Mouse (Mus musculus): Measurements from ENCODE around the gene Syt12. TPM values are rescaled to one million over a fixed set of nuclear protein-coding genes. Genes with fewer than 3 reads are reported as not detected.

Gene Syt12
- total and polyA plus RNA-seq, 2 experiments from 2014 or later, result 9.0 to 54.5 TPM

DNA sequence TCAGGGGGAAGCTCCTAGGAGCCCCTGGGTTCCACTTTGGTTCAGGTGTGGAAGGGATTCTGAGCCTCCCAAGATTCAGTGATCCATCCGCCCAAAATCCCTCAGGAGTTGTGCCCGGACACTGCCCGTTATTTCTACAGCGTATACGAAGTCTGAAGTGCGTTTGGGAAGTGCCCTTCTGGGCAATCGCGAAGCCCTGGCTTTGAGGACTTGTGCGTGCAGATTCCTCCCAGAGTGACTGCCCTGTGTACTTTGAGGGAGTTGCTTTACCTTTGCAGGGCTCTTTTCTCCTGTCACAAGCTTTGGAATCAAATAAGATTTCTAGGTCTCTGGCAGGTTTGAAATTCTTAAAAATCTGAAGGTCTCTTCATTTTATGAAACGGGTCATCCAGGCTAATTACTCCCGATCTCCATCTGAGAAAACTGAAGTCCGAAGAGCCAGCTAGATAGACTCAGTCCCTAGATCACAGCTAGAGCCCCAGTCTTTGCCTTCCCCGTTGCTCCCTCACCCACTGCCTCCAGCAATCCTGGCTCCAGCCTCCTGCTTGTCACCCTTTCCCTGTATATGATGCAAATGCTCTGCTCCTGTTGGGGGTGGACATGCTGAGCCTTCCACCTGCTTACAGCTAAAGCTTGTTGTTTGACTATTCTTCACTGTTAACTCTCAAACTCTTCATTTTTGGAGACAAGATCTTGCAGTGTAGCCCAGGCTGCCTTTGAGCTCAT, 34.0 kb upstream of the Syt12 start:
- Histone ChIP-seq H3K9ac (replicated peaks; ENCODE audit: low read length) (peak overlapping the region; percentile 54; the same call in 1 of the 2 replicates), H3K36me3 (ENCODE audit: insufficient read depth, low read length) (no peaks in the 10 kb centered on the region), H3K4me2 (ENCODE audit: low read depth, low read length) (peak overlapping the region; percentile 80), H3K27ac (0 out of 2 replicates have a peak overlapping the region, but pooled peaks have one; percentile 64), H3K4me3 (ENCODE audit: low read length) (peak overlapping the region; percentile 74), H3K27me3 (ENCODE audit: insufficient read depth, low read length) (no peaks in the 10 kb centered on the region), H3K9me3 (ENCODE audit: low read length) (no peaks in the 10 kb centered on the region), H3K4me1 (ENCODE audit: insufficient read depth, low read length) (peaks cover 14% of the 10 kb centered on the region; the same call in 1 of the 2 replicates)
- ATAC-seq (no peak), DNase-seq (ENCODE audit: low spot score) (no peak)
- TF ChIP-seq CTCF (IDR thresholded peaks at IDR 0.05; ENCODE audit: low read depth), result no peak
- 5% methylated on average over 13 of the region's 13 CpGs for whole genome bisulfite sequencing

GRCm38 (mm10) chr19:4509986-4510963, 33.0 kb upstream of the Syt12 start, which contains the start of gene Pcx:
TSS of gene Pcx (plus strand) at chr19:4510472.
- under 1% methylated on average over 80 of the region's 82 CpGs for WGBS
- H3K27ac ChIP-seq, result peak within 1 kb of the TSS; percentile 64; the same call in 1 of the 2 replicates

GRCm38 (mm10) chr19:4507746-4508145, 30.5 kb upstream of the Syt12 start:
- no peak overlapping the region for H3K4me3 ChIP-seq (ENCODE audit: low read length)
- no peaks in the 10 kb centered on the region for H3K9me3 ChIP-seq (ENCODE audit: low read length)
- H3K27me3 ChIP-seq (ENCODE audit: insufficient read depth, low read length), result no peaks in the 10 kb centered on the region
- no peak overlapping the region for H3K9ac ChIP-seq (replicated peaks; ENCODE audit: low read length)
- H3K27ac ChIP-seq, result no peak overlapping the region; the same call in 1 of the 2 replicates
- H3K4me1 ChIP-seq (ENCODE audit: insufficient read depth, low read length), result 0 out of 2 replicates have a peak, but pooled peaks cover 4% of the 10 kb centered on the region
- H3K4me2 ChIP-seq (ENCODE audit: low read depth, low read length), result no peak overlapping the region
- DNase-seq (ENCODE audit: low spot score), result no peak
- WGBS, result 60% methylated on average over 3 of the region's 3 CpGs
- no peak for ATAC-seq
- no peak for TF ChIP-seq CTCF (IDR thresholded peaks at IDR 0.05; ENCODE audit: low read depth)
- no peaks in the 10 kb centered on the region for H3K36me3 ChIP-seq (ENCODE audit: insufficient read depth, low read length)

More at GRCm38 (mm10) chr19:4509986-4510963, 33.0 kb upstream of the Syt12 start, which contains the start of gene Pcx:
- Histone ChIP-seq H3K9me3 (ENCODE audit: low read length) (no peaks in the 10 kb centered on the region), H3K27me3 (ENCODE audit: insufficient read depth, low read length) (no peaks in the 10 kb centered on the region), H3K4me1 (ENCODE audit: insufficient read depth, low read length) (peaks cover 7% of the 10 kb centered on the region; the same call in 1 of the 2 replicates), H3K4me3 (ENCODE audit: low read length) (peak within 1 kb of the TSS; percentile 74), H3K9ac (replicated peaks; ENCODE audit: low read length) (peak within 1 kb of the TSS; percentile 54), H3K4me2 (ENCODE audit: low read depth, low read length) (peak within 1 kb of the TSS; percentile 84), H3K36me3 (ENCODE audit: insufficient read depth, low read length) (no peaks in the 10 kb centered on the region)
- peak; percentile 13; the same call in 1 of the 2 replicates for TF ChIP-seq CTCF (IDR thresholded peaks at IDR 0.05; ENCODE audit: low read depth)
- DNase-seq (ENCODE audit: low spot score), result peak; percentile 100
- peak; percentile 100 for ATAC-seq

DNA sequence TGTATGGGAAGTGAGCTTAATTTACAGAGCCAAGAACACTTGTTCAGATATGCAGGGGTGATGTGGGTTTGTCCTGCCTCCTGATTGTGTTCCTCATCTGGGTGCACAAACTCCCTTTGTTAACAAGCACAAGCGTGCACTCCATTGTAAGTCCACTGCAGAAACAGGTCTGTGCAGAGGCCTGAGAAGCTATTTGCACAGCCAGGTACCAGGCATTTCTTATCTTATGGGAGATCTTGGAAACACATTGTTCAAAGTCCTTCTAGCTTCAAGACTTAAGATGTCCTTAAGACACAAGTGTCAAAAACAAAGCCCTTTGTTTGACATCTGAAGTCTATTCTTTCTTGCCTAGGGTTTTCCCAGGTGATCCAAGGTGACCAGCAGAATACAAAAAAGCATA, 27.6 kb upstream of the Syt12 start:
- no peak overlapping the region for H3K27ac ChIP-seq
- 100% methylated on average over 1 of the region's 1 CpGs for WGBS
- TF ChIP-seq CTCF (IDR thresholded peaks at IDR 0.05; ENCODE audit: low read depth), result no peak
- H3K36me3 ChIP-seq (ENCODE audit: insufficient read depth, low read length), result no peaks in the 10 kb centered on the region
- H3K9me3 ChIP-seq (ENCODE audit: low read length), result no peaks in the 10 kb centered on the region
- ATAC-seq (no peak), DNase-seq (ENCODE audit: low spot score) (no peak)
- no peaks in the 10 kb centered on the region for H3K27me3 ChIP-seq (ENCODE audit: insufficient read depth, low read length)
- no peaks in the 10 kb centered on the region for H3K4me1 ChIP-seq (ENCODE audit: insufficient read depth, low read length)
- no peak overlapping the region for H3K4me2 ChIP-seq (ENCODE audit: low read depth, low read length)
- H3K9ac ChIP-seq (replicated peaks; ENCODE audit: low read length), result no peak overlapping the region
- H3K4me3 ChIP-seq (ENCODE audit: low read length), result no peak overlapping the region

DNA sequence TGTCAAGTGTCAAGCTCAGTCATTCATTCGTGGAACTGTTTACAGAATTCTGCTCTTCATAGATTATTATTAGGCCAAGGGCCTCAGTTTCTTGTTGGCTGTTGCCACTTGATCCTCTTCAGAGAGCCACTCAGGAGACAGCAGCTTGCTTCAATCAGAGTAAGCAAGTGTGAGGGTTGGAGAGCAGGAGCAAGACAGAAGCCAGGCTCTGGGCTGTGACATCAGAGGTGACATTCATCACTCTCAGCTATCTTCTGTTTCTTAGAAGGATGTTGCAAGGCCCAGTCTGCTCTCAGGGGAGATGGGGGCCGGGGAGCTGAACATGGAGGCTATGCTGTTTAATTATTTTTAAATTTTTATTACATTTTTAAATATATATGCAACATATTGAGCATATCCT, 25.5 kb upstream of the Syt12 start:
- ATAC-seq, result no peak
- H3K27ac ChIP-seq, result no peak overlapping the region

More for the DNA sequence above, 25.5 kb upstream of the Syt12 start:
- WGBS, result 77% methylated on average over 2 of the region's 2 CpGs
- no peaks in the 10 kb centered on the region for H3K9me3 ChIP-seq (ENCODE audit: low read length)
- H3K4me3 ChIP-seq (ENCODE audit: low read length), result no peak overlapping the region
- no peak overlapping the region for H3K4me2 ChIP-seq (ENCODE audit: low read depth, low read length)
- TF ChIP-seq CTCF (IDR thresholded peaks at IDR 0.05; ENCODE audit: low read depth), result no peak
- no peaks in the 10 kb centered on the region for H3K36me3 ChIP-seq (ENCODE audit: insufficient read depth, low read length)
- H3K27me3 ChIP-seq (ENCODE audit: insufficient read depth, low read length), result no peaks in the 10 kb centered on the region
- peaks cover 5% of the 10 kb centered on the region; the same call in 1 of the 2 replicates for H3K4me1 ChIP-seq (ENCODE audit: insufficient read depth, low read length)
- no peak overlapping the region for H3K9ac ChIP-seq (replicated peaks; ENCODE audit: low read length)
- no peak for DNase-seq (ENCODE audit: low spot score)

Measured in hindbrain, postnatal 0 days (tissue).